Mouse (Mus musculus): Measurements from ENCODE around the gene Prkce.

The Prkce gene

GRCm38 (mm10) chr17:86167320-86168230 is at the start of gene Prkce:
Gene Prkce, plus strand, starts transcription at chr17:86167785.
- no peak for DNase-seq (ENCODE audit: extremely low spot score, low read depth, low spot score)

- DNase-seq (ENCODE audit: extremely low spot score, low read depth, low spot score) = no peak
These were observed 44.4 kb upstream of the Prkce start for GRCm38 (mm10) chr17:86123146-86123545.

- DNase-seq (ENCODE audit: extremely low spot score, low read depth, low spot score) = no peak
These were observed 41.7 kb upstream of the Prkce start for GRCm38 (mm10) chr17:86125908-86126307.

GRCm38 (mm10) chr17:86128198-86128597 is 39.4 kb upstream of the Prkce start:
- no peak for DNase-seq (ENCODE audit: extremely low spot score, low read depth, low spot score)

GRCm38 (mm10) chr17:86132534-86132933 is 35.1 kb upstream of the Prkce start:
- DNase-seq (ENCODE audit: extremely low spot score, low read depth, low spot score) = no peak

- DNase-seq (ENCODE audit: extremely low spot score, low read depth, low spot score) = no peak
These were observed 33.1 kb upstream of the Prkce start for GRCm38 (mm10) chr17:86134461-86134860.

GRCm38 (mm10) chr17:86135835-86136234 is 31.8 kb upstream of the Prkce start:
- no peak for DNase-seq (ENCODE audit: extremely low spot score, low read depth, low spot score)

- DNase-seq (ENCODE audit: extremely low spot score, low read depth, low spot score) = no peak
These were observed 23.0 kb upstream of the Prkce start for GRCm38 (mm10) chr17:86144537-86145078.

- DNase-seq (ENCODE audit: extremely low spot score, low read depth, low spot score) = peak; percentile 81
These were observed 22.3 kb upstream of the Prkce start, which contains the start of gene Srbd1 for GRCm38 (mm10) chr17:86145079-86145951. Gene Srbd1, minus strand, starts transcription at chr17:86145175.

GRCm38 (mm10) chr17:86149726-86150125 is 17.9 kb upstream of the Prkce start:
- DNase-seq (ENCODE audit: extremely low spot score, low read depth, low spot score) = no peak

- DNase-seq (ENCODE audit: extremely low spot score, low read depth, low spot score) = no peak
These were observed 16.7 kb upstream of the Prkce start for GRCm38 (mm10) chr17:86150867-86151348.

GRCm38 (mm10) chr17:86156999-86157398 is 10.6 kb upstream of the Prkce start:
- no peak for DNase-seq (ENCODE audit: extremely low spot score, low read depth, low spot score)

- no peak for DNase-seq (ENCODE audit: extremely low spot score, low read depth, low spot score)
These were observed 4.9 kb upstream of the Prkce start for GRCm38 (mm10) chr17:86162672-86163071.

GRCm38 (mm10) chr17:86164416-86164815 is 3.2 kb upstream of the Prkce start:
- no peak for DNase-seq (ENCODE audit: extremely low spot score, low read depth, low spot score)

- no peak for DNase-seq (ENCODE audit: extremely low spot score, low read depth, low spot score)
These were observed 1.5 kb upstream of the Prkce start for GRCm38 (mm10) chr17:86166051-86166566.

- no peak for DNase-seq (ENCODE audit: extremely low spot score, low read depth, low spot score)
These were observed 842 bp upstream of the Prkce start for GRCm38 (mm10) chr17:86166567-86167319.

GRCm38 (mm10) chr17:86168231-86168981 is 821 bp downstream of the Prkce start:
- no peak for DNase-seq (ENCODE audit: extremely low spot score, low read depth, low spot score)

GRCm38 (mm10) chr17:86169092-86169491 is 1.5 kb downstream of the Prkce start:
- DNase-seq (ENCODE audit: extremely low spot score, low read depth, low spot score) = no peak

- no peak for DNase-seq (ENCODE audit: extremely low spot score, low read depth, low spot score)
These were observed 2.8 kb downstream of the Prkce start for GRCm38 (mm10) chr17:86170164-86170958.
